Mouse (Mus musculus) lung, postnatal 0 days (tissue): ENCODE results near the gene Vmn2r10. TPM values are rescaled to one million over a fixed set of nuclear protein-coding genes. Genes with fewer than 3 reads are reported as not detected.
"Not testable (repeated sequence)": the region's sequence is repeated elsewhere in the genome, so short reads cannot be mapped to it uniquely, and the experiment has no call there.

ENCODE experiments used
- ATAC-seq: fragments of 200-750 bp; cut with Nextera tagmentation; 2 replicates; pipeline ENCODE4 v1.8.0; 2017; ENCODE audit warnings: moderate library complexity
- DNase-seq: peaks from one replicate; pipeline ENCODE4 v3.0.0-alpha.2; 2016; ENCODE audit warnings: low spot score
- H3K27ac ChIP-seq: fragments of 300-500 bp; sonication (generic); 2 replicates; pipeline ENCODE4 v1.5.1; 2014; ENCODE audit warnings: antibody characterized with exemption, mild to moderate bottlenecking, low read length, mixed read lengths
- H3K27me3 ChIP-seq: fragments of 300-500 bp; sonication (generic); replicated peaks from 2 replicates; pipeline ENCODE4 v1.6.1; 2014; ENCODE audit warnings: low read length, mixed read lengths; ENCODE audit not compliant: insufficient read depth
- H3K36me3 ChIP-seq: fragments of 300-500 bp; sonication (generic); 2 replicates; pipeline ENCODE4 v1.6.1; 2014; ENCODE audit warnings: low read length, mixed read lengths; ENCODE audit not compliant: insufficient read depth
- H3K4me1 ChIP-seq: fragments of 300-500 bp; sonication (generic); 2 replicates; pipeline ENCODE4 v1.6.1; 2014; ENCODE audit warnings: antibody characterized with exemption, low read depth, low read length, mixed read lengths; ENCODE audit not compliant: insufficient read depth
- H3K4me2 ChIP-seq: fragments of 300-500 bp; sonication (generic); replicated peaks from 2 replicates; pipeline ENCODE4 v1.6.1; 2014; ENCODE audit warnings: low read depth, mild to moderate bottlenecking, low read length, moderate library complexity, mixed read lengths
- H3K4me3 ChIP-seq: fragments of 300-500 bp; sonication (generic); 2 replicates; pipeline ENCODE4 v1.5.1; 2014; ENCODE audit warnings: low read depth, low read length
- H3K9ac ChIP-seq: fragments of 300-500 bp; sonication (generic); replicated peaks from 2 replicates; pipeline ENCODE4 v1.6.1; 2014; ENCODE audit warnings: low read depth, mild to moderate bottlenecking
- H3K9me3 ChIP-seq: fragments of 300-500 bp; sonication (generic); 2 replicates; pipeline ENCODE4 v1.6.1; 2016; ENCODE audit warnings: low read length, mixed read lengths
- CTCF ChIP-seq: IDR thresholded peaks from 2 replicates; pipeline ENCODE4 v1.5.1; 2016; ENCODE audit warnings: antibody characterized with exemption, mild to moderate bottlenecking
- EP300 ChIP-seq: IDR thresholded peaks from 2 replicates; pipeline ENCODE4 v1.6.1; 2016; ENCODE audit warnings: antibody characterized with exemption, mild to moderate bottlenecking, control low read depth
- WGBS: fragments of 180-500 bp; shearing (Covaris S2); extraction: QIAGEN DNeasy Blood & Tissue Kit; methylation state at CpG from one replicate; pipeline ENCODE4 v1.1.7; 2014; 5-methylcytosine and 5-hydroxymethylcytosine counted together
- polyA plus RNA-seq: library from polyadenylated mRNA; unstranded; fragments of >200 nt; fragmentation: Nextera tagmentation; extraction: Ambion mirVana; gene quantifications from 2 replicates; pipeline ENCODE4 v1.2.1, GENCODE M21; 2015

Vmn2r10 gene
- not detected in 2 replicates for polyA plus RNA-seq

DNA sequence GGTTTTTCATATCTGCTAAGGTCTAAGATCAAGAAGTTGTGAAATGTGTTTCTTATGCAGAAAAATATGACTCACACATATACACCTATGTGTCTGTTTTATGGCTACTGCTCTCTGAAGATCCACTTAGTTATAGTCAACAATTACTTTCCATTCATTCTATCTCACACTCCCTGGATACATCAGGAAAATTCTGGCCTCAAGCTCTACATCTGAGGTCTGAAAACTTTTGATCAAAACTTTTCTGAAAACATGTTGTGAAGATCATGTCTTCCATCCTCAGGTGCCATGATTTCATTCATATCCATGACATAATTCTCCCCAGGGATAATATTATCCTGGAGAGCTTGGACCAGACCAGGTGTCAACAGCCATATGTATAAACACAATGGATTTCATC lies at the start of gene Vmn2r10:
TSS of gene Vmn2r10 (minus strand) at position 101 of the 400 bp plus-strand sequence.
- DNase-seq, H3K9ac ChIP-seq, H3K4me2 ChIP-seq, ATAC-seq, H3K9me3 ChIP-seq, H3K27me3 ChIP-seq, H3K4me1 ChIP-seq, H3K27ac ChIP-seq, H3K36me3 ChIP-seq, H3K4me3 ChIP-seq: not testable (repeated sequence)

DNA sequence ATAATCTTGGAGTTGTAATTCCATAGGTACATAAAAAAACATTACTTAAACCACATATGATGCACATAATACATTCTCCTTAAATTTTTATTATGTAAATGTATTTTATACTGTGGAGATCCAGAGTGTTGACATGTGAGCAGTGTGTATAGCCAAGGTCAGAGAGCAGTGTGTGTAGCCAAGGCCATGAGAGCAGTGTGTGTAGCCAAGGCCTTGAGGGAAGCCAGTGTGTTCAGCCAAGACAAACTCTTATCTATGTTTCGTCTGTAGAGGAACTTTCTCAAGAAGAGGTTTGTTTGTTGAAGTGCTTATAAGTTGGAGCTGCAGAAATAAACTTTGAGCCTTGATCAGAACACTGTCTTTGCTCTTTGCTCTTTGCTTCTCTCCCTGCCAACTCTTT lies 49.0 kb upstream of the Vmn2r10 start:
- H3K9ac ChIP-seq, result no peak overlapping the region
- no peak overlapping the region for H3K27ac ChIP-seq
- DNase-seq (no peak), ATAC-seq (no peak)
- no peak for TF ChIP-seq CTCF
- no peak for TF ChIP-seq EP300
- H3K27me3 ChIP-seq, result no peaks in the 10 kb centered on the region
- H3K36me3 ChIP-seq, result no peaks in the 10 kb centered on the region
- no peaks in the 10 kb centered on the region for H3K4me1 ChIP-seq
- no peak overlapping the region for H3K4me2 ChIP-seq
- WGBS, result 27% methylated on average over 1 of the region's 1 CpGs
- H3K9me3 ChIP-seq, result 0 out of 2 replicates have a peak, but pooled peaks cover 3% of the 10 kb centered on the region
- H3K4me3 ChIP-seq, result no peak overlapping the region

DNA sequence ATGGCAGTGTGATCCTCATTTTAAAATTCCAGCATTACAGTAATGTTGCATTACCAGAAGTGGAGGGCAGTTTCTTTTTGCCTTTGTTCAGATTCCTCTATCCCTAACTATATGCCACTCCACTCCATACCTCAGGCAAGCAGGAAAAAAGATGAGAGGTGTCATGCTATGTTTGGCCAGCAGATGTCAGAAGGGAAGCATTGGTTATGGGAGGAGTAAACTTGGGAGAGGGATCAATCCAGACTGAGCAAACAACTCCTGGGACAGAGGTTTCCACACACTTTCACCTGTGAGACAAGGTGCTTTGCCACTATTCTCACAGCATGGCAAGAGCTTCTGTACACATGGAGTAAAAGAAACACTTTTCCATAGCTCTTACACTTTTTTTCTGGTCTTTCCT lies 26.3 kb upstream of the Vmn2r10 start:
- Histone ChIP-seq H3K27ac (no peak overlapping the region), H3K27me3 (no peaks in the 10 kb centered on the region), H3K4me1 (no peaks in the 10 kb centered on the region), H3K36me3 (no peaks in the 10 kb centered on the region), H3K9ac (no peak overlapping the region), H3K9me3 (no peaks in the 10 kb centered on the region), H3K4me3 (no peak overlapping the region), H3K4me2 (no peak overlapping the region)
- ATAC-seq (no peak), DNase-seq (no peak)
- TF ChIP-seq CTCF (no peak; the same call in 1 of the 2 replicates), EP300 (no peak)

DNA sequence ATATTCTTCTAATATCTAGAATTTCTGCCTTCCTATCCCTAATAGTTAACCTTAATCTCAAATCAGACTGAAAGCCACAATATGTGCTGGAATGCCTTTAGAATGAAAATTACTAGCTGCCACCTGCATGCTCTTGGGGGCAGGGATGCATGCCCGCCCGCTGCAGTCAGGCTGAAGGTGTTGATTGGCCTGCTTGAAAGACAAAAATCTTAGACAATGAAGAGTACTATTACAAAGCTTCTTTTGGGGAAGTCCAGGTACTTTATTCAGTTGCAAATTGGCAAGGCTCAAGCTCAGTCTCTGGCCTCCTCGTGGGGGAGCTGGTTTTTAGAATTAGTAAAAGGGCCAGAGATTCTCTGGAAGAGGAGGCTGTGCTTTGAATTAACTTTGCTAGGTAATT lies 17.4 kb downstream of the Vmn2r10 start:
- 74% methylated on average over 3 of the region's 3 CpGs for WGBS
- H3K27ac ChIP-seq, result no peak overlapping the region
- DNase-seq (no peak), ATAC-seq (no peak)
- H3K4me1 ChIP-seq, result no peaks in the 10 kb centered on the region
- no peak overlapping the region for H3K4me3 ChIP-seq
- H3K36me3 ChIP-seq, result no peaks in the 10 kb centered on the region
- no peak overlapping the region for H3K9ac ChIP-seq
- no peak for TF ChIP-seq CTCF
- no peak for TF ChIP-seq EP300
- H3K4me2 ChIP-seq, result no peak overlapping the region
- no peaks in the 10 kb centered on the region for H3K27me3 ChIP-seq
- H3K9me3 ChIP-seq, result peaks cover 3% of the 10 kb centered on the region; the same call in 1 of the 2 replicates

Other genes with a start within 250 kb of the Vmn2r10 start
- not detected in 2 replicates for gene Rnf212, start 231.5 kb downstream of the Vmn2r10 start, polyA plus RNA-seq
- gene Tmed11, start 211.2 kb downstream of the Vmn2r10 start, polyA plus RNA-seq, result not detected in 2 replicates
- gene Vmn2r8, start 197.7 kb downstream of the Vmn2r10 start, polyA plus RNA-seq, result not detected in 2 replicates
- 0.02 and 0.04 TPM in 2 replicates for gene Vmn2r9, start 153.9 kb downstream of the Vmn2r10 start, polyA plus RNA-seq
- gene Vmn2r11, start 53.0 kb upstream of the Vmn2r10 start, polyA plus RNA-seq, result not detected in 2 replicates
- gene Vmn2r12, start 91.4 kb upstream of the Vmn2r10 start, polyA plus RNA-seq, result not detected in 2 replicates
- gene Vmn2r13, start 185.7 kb upstream of the Vmn2r10 start, polyA plus RNA-seq, result not detected in 2 replicates
- not detected in 2 replicates for gene Vmn2r14, start 218.2 kb upstream of the Vmn2r10 start, polyA plus RNA-seq